Mouse (Mus musculus) thymus, postnatal 10 days (tissue): Measurements from ENCODE around the gene Spef1.
"Not testable (repeated sequence)": the region's sequence is repeated elsewhere in the genome, so short reads cannot be mapped to it uniquely, and the experiment has no call there.

ENCODE experiments used
- DNase-seq, 2 experiments: peaks; one replicate each; pipeline ENCODE4 v3.0.0; 2021; ENCODE audit warnings: low spot score in 2 of 2

Spef1 gene

GRCm38 (mm10) chr2:131186771-131187601 lies at the start of gene Spef1, which contains the start of gene Cdc25b:
Gene Spef1 (minus strand): TSS chr2:131187282.
Gene Cdc25b (plus strand): TSS chr2:131186949.
- peak; percentile 71 to 79 for DNase-seq

DNA sequence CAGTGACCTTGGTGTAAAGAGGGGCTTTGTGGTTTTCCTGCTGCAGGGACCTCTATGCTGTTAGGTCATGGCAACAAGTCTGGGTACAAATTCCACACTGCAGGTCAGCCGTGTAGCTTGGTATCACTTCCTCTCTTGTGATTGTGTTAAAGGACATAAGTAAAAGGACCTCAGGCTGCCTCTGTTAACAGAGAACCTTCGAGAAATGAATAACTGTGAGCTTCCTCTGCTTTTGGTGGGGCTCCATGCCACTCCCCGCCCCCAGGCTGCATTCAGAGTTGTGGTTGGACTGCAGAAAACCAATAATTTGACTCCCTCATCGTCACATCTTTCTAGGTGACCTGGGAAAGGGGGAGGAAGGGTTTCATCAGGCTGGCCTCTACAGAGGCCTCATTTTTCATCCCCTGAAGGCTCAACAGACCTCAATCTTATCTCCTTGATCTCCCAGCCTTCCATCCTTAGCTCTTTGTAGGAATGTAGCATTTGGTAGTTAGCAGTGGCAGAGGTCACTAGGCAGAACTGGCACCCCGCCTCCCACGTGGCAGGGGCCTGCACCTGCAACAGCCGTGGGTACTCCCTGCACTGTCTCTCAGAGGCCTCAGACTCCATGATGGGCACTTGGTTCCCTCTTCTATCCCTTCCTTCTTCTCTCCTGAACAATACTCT lies 48.0 kb upstream of the Spef1 start:
- no peak for DNase-seq

DNA sequence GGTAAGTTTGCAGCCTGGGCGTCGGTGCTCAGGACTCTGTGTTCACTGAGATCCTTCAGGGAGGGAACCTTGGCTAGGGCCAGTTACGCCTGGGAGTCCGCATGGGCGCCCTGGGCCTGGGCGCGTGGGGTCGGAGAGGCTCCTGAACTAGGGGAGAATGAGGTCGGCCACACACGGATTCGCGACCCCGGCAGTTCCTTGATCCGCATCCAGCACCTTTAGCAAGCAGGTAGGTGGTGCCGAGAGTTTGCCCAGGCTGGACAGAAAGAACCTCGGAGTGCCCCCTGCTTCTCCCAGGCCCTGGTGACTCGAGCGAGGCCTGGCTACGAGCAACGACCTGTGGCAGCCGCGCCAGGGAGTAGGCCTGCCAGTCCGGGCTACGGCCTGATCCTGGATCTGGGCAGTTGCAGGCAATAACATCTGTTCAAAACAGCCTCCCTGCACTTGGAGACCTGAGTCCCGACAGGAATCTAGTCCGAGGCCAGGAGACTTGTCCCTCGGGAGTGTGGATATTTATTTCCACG lies 47.1 kb upstream of the Spef1 start:
- DNase-seq: no peak

DNA sequence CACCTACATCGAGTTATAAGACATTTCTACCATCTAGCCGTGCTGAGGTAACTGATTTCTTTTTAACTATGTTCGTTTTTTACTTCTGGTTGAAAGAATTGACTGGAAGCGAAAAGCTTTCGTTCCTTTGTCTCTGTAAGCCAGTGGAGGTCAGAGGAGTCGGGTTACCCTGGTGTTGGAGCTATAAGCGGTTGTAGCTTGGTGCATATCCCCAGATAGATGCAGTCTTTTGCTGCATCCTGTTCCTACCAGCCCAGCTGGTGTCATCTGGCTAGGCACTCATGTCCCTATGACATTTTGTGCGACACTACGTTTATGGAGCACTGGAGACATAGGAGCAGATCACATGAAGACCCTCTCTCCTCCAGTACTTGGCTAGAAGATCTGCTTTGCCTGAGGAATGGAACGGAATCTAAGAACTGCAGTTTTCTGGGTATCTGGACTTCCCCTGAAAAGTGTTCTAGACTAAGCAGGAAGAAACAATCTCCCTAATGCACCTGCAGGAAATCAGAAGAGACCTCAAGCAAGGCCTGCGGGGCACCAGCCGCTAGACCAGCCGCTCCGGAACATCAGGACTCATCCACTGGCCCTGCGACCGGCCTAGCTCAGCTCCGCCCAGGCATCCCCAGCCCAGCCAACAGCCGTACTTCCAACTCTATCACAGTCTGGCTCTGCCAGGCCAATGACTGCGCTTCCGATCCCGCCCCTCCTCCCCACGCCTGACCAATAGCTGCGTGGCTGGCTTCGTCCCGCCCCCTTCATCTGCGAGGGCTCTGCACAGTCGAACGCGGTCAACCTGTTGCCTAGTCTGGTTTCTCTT lies 46.4 kb upstream of the Spef1 start, which contains the start of gene Mavs:
Gene Mavs, plus strand, starts transcription at position 757 of the 820 bp plus-strand sequence.
- peak; percentile 88 to 91 for DNase-seq

DNA sequence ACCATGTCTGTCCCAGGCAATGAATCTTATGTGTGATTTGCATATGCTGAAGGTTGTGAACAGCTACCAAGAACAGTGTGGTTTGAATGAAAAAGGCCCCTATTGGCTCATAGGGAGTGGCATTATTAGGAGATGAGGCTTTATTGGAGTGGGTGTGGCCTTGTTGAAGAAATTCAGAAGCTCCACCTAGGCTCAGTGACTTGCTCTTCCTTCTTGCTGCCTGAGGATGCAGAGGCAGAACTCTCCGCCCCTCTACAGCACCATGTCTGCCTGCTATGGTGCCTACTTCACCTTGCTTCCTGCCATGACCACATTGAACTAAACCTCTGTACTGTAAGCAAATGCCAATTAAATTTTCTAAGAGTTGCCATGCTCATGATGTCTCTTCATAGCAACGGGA lies 45.5 kb upstream of the Spef1 start:
- no peak for DNase-seq

DNA sequence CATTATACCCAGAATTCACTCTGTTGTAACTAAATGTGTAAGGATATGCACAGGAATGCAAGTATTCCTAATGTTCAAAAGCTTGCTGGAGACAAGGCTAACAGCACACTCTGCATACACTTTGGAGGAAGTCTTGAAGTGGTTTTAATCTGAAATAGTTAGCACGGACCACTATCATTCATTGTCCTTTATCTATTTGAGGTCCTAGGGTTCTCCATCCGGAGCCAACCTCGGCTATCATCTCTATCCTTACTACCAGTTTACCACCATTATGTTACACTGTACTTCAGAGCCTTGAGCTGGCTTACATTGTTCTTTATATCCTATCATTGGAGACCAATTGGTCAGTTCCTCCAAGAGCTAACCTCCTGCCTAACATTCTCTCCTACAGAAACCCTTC lies 40.2 kb upstream of the Spef1 start:
- no peak for DNase-seq

DNA sequence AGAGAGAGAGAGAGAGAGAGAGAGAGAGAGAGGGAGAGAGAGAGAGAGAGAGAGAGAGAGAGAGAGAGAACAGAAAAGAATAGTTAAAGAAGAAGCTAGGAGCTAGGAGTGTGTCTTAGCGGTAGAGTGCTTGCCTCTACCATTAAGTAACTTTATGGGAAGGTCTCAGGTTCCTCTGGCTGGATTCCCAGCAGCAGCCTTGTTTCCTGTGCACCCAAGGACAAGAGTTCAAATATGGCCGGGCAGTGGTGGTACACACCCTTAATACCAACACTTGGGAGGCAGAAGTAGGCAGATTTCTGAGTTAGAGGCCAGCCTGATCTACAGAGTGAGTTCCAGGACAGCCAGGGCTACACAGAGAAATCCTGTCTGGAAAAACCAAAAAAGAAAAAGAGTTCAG lies 39.6 kb upstream of the Spef1 start:
- DNase-seq: not testable (repeated sequence)

DNA sequence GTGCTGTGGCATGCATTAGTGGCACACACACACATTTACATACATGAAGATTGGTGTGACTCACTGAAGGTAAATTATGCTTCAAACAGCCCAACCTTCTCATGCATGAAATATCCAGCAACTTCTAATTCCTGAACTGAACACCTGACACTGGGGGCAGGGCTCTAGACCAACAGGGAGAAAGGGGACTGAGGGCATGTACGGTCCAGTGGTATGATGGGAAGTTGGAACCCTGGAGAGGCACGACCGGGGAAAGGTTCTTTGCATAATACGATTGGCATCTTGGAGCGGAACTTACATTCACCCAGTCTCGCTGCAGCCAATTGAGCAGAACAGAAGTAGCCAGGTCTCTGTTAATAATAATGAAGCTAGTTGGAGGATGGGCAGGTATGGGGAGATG lies 38.1 kb upstream of the Spef1 start:
- DNase-seq: no peak

- DNase-seq: no peak
Measured at GRCm38 (mm10) chr2:131223569-131223968, 36.5 kb upstream of the Spef1 start.

- DNase-seq: no peak
Measured at GRCm38 (mm10) chr2:131222562-131222961, 35.5 kb upstream of the Spef1 start.

DNA sequence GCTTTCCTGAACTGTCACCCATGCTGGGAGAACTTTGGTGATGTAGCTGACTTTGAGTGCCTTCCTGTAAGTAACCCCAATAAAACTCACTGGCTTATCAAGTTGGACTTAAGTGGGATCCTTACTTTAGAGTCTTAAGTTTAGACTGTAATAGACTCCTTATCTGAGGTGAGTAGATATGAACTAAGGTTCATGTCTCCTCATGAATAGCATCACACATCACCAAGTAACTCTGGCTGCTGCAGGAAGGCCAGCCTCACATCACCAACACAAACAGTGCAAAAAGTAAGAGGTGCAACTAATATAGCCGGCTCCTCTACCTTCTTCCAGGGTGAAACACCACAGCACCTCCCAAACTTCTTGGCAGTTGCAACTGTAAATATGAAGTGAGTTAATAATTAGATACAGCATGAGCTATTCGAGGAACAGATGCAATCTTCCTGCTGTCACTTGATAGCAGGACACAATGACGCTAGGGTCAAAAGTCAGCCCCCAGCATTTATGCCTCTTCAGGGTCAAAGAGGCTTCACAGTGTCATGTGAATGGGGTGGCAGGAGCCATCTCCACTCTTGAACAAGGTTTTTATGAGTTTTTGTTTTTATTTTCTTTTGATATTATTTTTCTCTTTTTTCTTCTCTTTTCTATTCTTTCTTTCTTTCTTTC lies 34.9 kb upstream of the Spef1 start:
- DNase-seq: no peak

DNA sequence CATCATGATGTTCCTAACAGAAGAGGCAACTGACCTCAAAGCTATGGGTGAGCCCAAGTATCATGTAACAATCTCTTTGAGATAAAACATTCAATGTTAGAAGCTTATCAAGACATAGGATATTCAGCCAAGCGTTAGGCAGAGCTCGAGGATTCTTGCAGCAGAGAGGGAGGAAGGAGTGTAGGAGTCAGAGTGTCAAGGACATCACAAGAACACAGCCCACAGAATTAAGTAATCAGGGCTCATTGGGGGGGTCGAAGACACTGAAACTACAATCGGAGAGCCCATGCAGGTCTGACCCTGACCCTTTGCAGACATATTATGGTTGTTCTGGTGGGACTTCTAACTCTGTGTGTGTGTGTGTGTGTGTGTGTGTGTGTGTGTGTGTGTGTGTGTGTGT lies 32.9 kb upstream of the Spef1 start:
- no peak for DNase-seq

GRCm38 (mm10) chr2:131215941-131216858 lies 29.1 kb upstream of the Spef1 start:
- no peak for DNase-seq

- DNase-seq: no peak
Measured at GRCm38 (mm10) chr2:131213773-131214172, 26.7 kb upstream of the Spef1 start.

GRCm38 (mm10) chr2:131211026-131211615 lies 24.0 kb upstream of the Spef1 start:
- DNase-seq: no peak

- DNase-seq: peak; percentile 84 to 88
Measured at GRCm38 (mm10) chr2:131209969-131210792, 23.1 kb upstream of the Spef1 start.

DNA sequence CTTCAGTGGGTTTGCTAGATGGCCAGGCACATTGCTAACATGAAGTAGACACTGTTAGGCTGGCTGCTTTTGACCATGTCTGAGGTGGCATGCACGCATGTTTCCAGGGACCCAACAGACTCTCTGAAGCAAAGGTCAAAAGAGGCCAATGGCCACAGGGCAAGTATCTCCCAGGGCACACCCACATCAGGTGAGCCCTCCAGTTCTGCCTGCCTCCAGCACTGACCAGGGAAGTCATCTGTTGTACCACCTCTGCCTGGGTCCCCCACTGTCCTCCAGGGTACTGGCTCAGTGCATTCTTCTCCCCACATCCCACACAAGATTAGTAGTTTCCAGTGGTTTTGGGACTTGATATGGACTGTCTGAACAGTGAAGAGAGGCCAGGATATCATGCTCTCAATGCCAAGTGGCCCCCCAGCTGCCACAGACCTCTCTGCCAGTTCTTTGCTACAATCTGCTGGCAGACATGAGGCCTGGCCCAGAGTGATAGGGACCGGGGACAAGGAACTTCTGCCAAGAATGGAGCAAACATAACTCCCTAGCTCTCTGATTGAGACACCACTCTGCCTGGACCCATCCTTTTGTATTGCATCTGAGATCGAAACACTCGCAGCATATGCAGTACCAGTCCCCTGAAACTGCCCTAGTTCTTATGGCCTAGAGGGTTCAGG lies 22.2 kb upstream of the Spef1 start:
- no peak for DNase-seq

GRCm38 (mm10) chr2:131208356-131208755 lies 21.3 kb upstream of the Spef1 start:
- no peak for DNase-seq
